Mouse (Mus musculus): ENCODE data around the gene Gm44805. TPM values are rescaled to one million over a fixed set of nuclear protein-coding genes. Genes with fewer than 3 reads are reported as not detected.

The Gm44805 gene
- polyA plus RNA-seq, 1 experiment, result not detected

GRCm38 (mm10) chr7:19716055-19716682 lies 34.9 kb upstream of the Gm44805 start:
- no peaks in the 10 kb centered on the region; the same call in 1 of the 2 replicates for H3K4me1 ChIP-seq (ENCODE audit: control insufficient read depth, insufficient read depth, low read length)
- WGBS, result 3% methylated on average over 18 of the region's 18 CpGs
- no peak for TF ChIP-seq CTCF (IDR thresholded peaks at IDR 0.05; ENCODE audit: control insufficient read depth, insufficient read depth, low read length)
- TF ChIP-seq POLR2A (IDR thresholded peaks at IDR 0.05; ENCODE audit: borderline replicate concordance, control insufficient read depth, low read depth, low read length), result no peak
- H3K4me3 ChIP-seq (replicated peaks; ENCODE audit: control insufficient read depth, low read depth, low read length), result peak overlapping the region; percentile 77
- H3K27ac ChIP-seq (ENCODE audit: control insufficient read depth, insufficient read depth, low read depth, low read length, poor library complexity), result peak overlapping the region; percentile 87

DNA sequence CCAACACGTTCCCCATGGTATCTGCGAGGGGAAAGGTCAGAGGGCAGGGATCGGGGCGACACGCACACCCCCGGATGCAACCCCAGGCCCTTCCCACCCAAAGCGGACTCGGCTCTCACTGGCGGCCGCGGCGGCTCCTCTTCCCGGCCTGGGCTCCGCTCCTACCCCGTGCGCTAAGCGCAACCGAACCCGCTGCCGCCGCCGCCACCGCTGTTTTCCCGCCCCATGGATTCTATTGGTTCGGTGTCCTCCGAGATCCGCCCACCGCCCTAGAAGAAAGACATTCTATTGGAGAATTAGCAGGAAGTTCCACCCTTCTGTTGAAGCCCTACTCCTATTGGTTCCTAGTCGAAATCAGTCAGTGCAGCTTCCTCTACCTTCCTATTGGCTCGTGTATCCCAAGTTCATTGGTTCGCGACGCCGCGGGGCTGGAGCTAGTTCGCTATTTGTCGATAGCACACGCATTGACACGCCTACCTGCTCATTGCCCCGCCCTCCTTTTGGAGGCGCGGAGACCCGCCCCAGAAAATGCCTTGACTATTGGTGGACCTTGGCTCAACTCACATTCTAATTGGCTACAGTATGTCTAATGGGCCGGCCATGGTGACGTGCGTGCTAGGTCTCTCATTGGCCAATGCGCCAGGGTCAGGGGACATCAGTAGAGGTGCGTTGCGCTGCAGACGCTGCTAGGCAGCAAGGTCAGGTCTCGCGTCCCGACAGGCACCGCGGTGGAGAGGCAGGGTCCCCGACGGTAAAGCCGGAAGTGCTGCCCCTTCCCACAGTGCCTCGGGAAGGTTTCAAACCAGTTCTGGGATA lies 34.2 kb upstream of the Gm44805 start, which contains the start of gene Tomm40:
TSS of gene Tomm40 (minus strand) at position 200 of the 816 bp plus-strand sequence.
- under 1% methylated on average over 58 of the region's 59 CpGs for WGBS
- Histone ChIP-seq H3K27ac (ENCODE audit: control insufficient read depth, insufficient read depth, low read depth, low read length, poor library complexity) (peak within 1 kb of the TSS; percentile 87), H3K4me3 (replicated peaks; ENCODE audit: control insufficient read depth, low read depth, low read length) (peak within 1 kb of the TSS; percentile 82), H3K4me1 (ENCODE audit: control insufficient read depth, insufficient read depth, low read length) (no peaks in the 10 kb centered on the region; the same call in none of the 2 replicates)
- TF ChIP-seq POLR2A (IDR thresholded peaks at IDR 0.05; ENCODE audit: borderline replicate concordance, control insufficient read depth, low read depth, low read length) (peak; percentile 79; the same call in 1 of the 2 replicates), CTCF (IDR thresholded peaks at IDR 0.05; ENCODE audit: control insufficient read depth, insufficient read depth, low read length) (0 out of 2 replicates have a peak, but pooled peaks have one; percentile 18)

DNA sequence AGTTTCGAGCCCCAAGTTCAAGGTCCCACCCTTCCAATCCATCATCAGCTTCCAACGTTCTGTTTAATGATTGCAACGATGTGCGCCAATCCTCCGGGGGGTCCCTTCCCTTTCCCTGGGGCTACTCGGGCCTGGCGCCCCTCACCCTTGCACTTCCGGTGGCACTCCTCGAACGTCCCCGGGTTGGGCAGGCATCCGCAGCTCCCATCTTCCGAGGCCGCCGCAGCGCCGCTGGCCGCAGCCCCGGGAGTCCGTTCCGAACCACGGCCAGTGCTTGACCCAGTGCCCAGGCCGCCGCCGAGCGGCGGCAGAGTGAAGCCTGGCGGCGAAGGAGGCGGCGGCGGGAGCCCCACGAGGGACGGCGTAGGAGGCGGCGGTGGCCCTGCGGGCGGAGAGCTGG lies 33.6 kb upstream of the Gm44805 start:
- WGBS, result under 1% methylated on average over 39 of the region's 39 CpGs
- TF ChIP-seq CTCF (IDR thresholded peaks at IDR 0.05; ENCODE audit: control insufficient read depth, insufficient read depth, low read length) (no peak), POLR2A (IDR thresholded peaks at IDR 0.05; ENCODE audit: borderline replicate concordance, control insufficient read depth, low read depth, low read length) (no peak)
- Histone ChIP-seq H3K27ac (ENCODE audit: control insufficient read depth, insufficient read depth, low read depth, low read length, poor library complexity) (peak overlapping the region; percentile 21), H3K4me1 (ENCODE audit: control insufficient read depth, insufficient read depth, low read length) (peaks cover 1% of the 10 kb centered on the region), H3K4me3 (replicated peaks; ENCODE audit: control insufficient read depth, low read depth, low read length) (peak overlapping the region; percentile 82)

- WGBS, result 80% methylated on average over 9 of the region's 9 CpGs
- TF ChIP-seq POLR2A (IDR thresholded peaks at IDR 0.05; ENCODE audit: borderline replicate concordance, control insufficient read depth, low read depth, low read length) (no peak), CTCF (IDR thresholded peaks at IDR 0.05; ENCODE audit: control insufficient read depth, insufficient read depth, low read length) (no peak)
- no peak overlapping the region for H3K4me3 ChIP-seq (replicated peaks; ENCODE audit: control insufficient read depth, low read depth, low read length)
- H3K4me1 ChIP-seq (ENCODE audit: control insufficient read depth, insufficient read depth, low read length), result peaks cover 6% of the 10 kb centered on the region
- no peak overlapping the region for H3K27ac ChIP-seq (ENCODE audit: control insufficient read depth, insufficient read depth, low read depth, low read length, poor library complexity)
Measured at GRCm38 (mm10) chr7:19713598-19713997, 32.4 kb upstream of the Gm44805 start.

- Histone ChIP-seq H3K27ac (ENCODE audit: control insufficient read depth, insufficient read depth, low read depth, low read length, poor library complexity) (no peak overlapping the region), H3K4me3 (replicated peaks; ENCODE audit: control insufficient read depth, low read depth, low read length) (no peak overlapping the region), H3K4me1 (ENCODE audit: control insufficient read depth, insufficient read depth, low read length) (peaks cover 6% of the 10 kb centered on the region)
- 39% methylated on average over 4 of the region's 4 CpGs for WGBS
- TF ChIP-seq CTCF (IDR thresholded peaks at IDR 0.05; ENCODE audit: control insufficient read depth, insufficient read depth, low read length) (peak; percentile 49), POLR2A (IDR thresholded peaks at IDR 0.05; ENCODE audit: borderline replicate concordance, control insufficient read depth, low read depth, low read length) (no peak)
Measured at GRCm38 (mm10) chr7:19713196-19713595, 32.0 kb upstream of the Gm44805 start.

- Histone ChIP-seq H3K4me1 (ENCODE audit: control insufficient read depth, insufficient read depth, low read length) (peaks cover 6% of the 10 kb centered on the region), H3K4me3 (replicated peaks; ENCODE audit: control insufficient read depth, low read depth, low read length) (no peak overlapping the region), H3K27ac (ENCODE audit: control insufficient read depth, insufficient read depth, low read depth, low read length, poor library complexity) (no peak overlapping the region)
- 64% methylated on average over 4 of the region's 4 CpGs for WGBS
- TF ChIP-seq CTCF (IDR thresholded peaks at IDR 0.05; ENCODE audit: control insufficient read depth, insufficient read depth, low read length), result no peak
- TF ChIP-seq POLR2A (IDR thresholded peaks at IDR 0.05; ENCODE audit: borderline replicate concordance, control insufficient read depth, low read depth, low read length), result no peak
Measured at GRCm38 (mm10) chr7:19712414-19712813, 31.2 kb upstream of the Gm44805 start.

GRCm38 (mm10) chr7:19710650-19711049 lies 29.4 kb upstream of the Gm44805 start:
- H3K4me3 ChIP-seq (replicated peaks; ENCODE audit: control insufficient read depth, low read depth, low read length), result no peak overlapping the region
- H3K27ac ChIP-seq (ENCODE audit: control insufficient read depth, insufficient read depth, low read depth, low read length, poor library complexity), result no peak overlapping the region
- no peak for TF ChIP-seq CTCF (IDR thresholded peaks at IDR 0.05; ENCODE audit: control insufficient read depth, insufficient read depth, low read length)
- no peak; the same call in 1 of the 2 replicates for TF ChIP-seq POLR2A (IDR thresholded peaks at IDR 0.05; ENCODE audit: borderline replicate concordance, control insufficient read depth, low read depth, low read length)
- WGBS, result 88% methylated on average over 10 of the region's 10 CpGs
- peaks cover 6% of the 10 kb centered on the region for H3K4me1 ChIP-seq (ENCODE audit: control insufficient read depth, insufficient read depth, low read length)

DNA sequence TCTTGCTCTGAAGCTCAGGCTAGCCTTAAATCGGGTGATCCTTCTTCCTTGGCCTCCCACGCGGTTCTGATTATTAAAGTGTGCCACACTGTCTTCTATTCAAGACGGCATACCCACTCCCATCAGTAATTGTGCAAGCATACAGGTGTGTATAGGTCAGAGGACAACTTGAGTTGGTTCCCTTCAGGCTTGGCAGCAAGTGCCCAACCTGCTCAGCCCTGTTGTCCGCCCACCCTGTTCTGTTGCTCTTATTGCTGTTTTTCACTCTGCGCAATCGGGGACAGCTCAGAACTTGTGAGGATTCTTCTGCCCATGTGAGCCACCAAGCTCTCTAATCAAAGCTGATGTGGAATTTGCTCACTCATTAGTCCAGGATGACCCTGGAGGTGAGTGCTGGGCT lies 24.0 kb upstream of the Gm44805 start:
- no peak overlapping the region for H3K27ac ChIP-seq (ENCODE audit: control insufficient read depth, insufficient read depth, low read depth, low read length, poor library complexity)
- 89% methylated on average over 7 of the region's 7 CpGs for WGBS
- no peak for TF ChIP-seq CTCF (IDR thresholded peaks at IDR 0.05; ENCODE audit: control insufficient read depth, insufficient read depth, low read length)
- TF ChIP-seq POLR2A (IDR thresholded peaks at IDR 0.05; ENCODE audit: borderline replicate concordance, control insufficient read depth, low read depth, low read length), result no peak
- H3K4me3 ChIP-seq (replicated peaks; ENCODE audit: control insufficient read depth, low read depth, low read length), result no peak overlapping the region
- peaks cover 9% of the 10 kb centered on the region for H3K4me1 ChIP-seq (ENCODE audit: control insufficient read depth, insufficient read depth, low read length)

All from bone marrow, adult 2 months (tissue).